Mouse (Mus musculus): ENCODE measurements around the gene Gap43.
"Not testable (repeated sequence)": the region's sequence is repeated elsewhere in the genome, so short reads cannot be mapped to it uniquely, and the experiment has no call there.

The Gap43 gene

GRCm38 (mm10) chr16:42291572-42291971 lies 48.9 kb downstream of the Gap43 start:
- no peak for DNase-seq

GRCm38 (mm10) chr16:42284005-42284404 lies 56.4 kb downstream of the Gap43 start:
- DNase-seq, result no peak

DNA sequence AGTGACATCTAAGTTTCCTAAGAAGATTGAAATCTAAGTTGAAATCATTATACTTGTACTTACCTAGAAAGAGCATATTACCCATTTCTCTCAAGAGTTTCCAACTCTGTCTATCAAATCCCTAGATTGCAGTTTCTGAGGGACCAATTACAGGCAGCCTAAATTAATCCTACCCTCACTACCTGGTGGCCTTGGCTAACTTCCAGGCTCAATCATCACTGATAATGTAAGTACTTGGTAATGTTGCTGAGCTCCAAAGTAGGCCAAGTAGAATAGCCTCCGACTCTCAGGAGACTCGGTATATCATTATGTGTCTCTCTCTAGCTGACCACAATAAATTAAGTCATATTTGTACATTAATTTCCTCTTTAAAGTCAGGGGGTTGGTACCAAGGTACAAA lies 62.7 kb downstream of the Gap43 start:
- no peak for DNase-seq

GRCm38 (mm10) chr16:42277268-42277667 lies 63.2 kb downstream of the Gap43 start:
- no peak for DNase-seq

DNA sequence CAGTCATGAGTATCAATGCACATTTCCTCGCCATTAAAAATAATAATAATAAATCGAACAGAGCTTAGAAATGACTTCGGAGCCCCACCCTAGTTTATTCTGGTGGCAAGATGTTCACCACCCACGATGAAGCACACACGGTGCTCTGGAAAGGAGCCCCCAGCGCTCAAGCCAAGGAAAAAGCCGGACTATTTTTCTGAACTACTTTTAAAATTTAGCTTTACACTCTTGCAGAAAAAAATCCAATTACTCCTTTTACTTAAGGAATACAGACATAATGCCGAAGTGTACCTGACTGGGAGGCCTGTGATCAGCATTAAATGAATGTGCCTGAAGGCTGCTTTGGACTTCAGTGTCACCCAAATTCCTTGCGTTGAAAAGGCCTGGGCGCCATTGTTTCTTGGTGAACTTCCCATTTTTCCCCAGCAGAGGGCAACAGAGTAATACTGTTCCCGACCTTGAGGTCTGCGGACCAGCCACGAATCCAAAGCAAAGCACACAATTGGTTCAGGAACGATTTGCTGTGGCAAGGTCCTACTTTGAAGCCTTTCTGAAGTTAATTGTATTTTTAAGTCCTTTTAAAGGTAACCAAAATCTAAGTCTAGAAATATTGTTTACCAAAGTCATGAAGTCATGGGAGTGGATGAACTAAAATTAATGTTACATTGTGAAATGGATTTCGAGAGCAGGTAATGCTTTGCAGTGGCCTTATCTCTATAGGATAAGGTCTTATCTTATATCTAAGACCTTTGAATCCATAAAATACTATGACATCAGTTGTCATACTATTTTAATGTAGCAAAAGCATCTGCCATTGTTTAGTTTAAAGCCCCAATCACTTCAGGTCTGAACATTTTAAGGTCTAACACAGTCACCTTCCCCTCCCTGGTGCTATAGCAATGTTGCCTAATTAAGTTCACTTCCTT lies 64.0 kb downstream of the Gap43 start:
- peak; percentile 80 for DNase-seq

GRCm38 (mm10) chr16:42275518-42276215 lies 64.8 kb downstream of the Gap43 start:
- DNase-seq, result no peak

DNA sequence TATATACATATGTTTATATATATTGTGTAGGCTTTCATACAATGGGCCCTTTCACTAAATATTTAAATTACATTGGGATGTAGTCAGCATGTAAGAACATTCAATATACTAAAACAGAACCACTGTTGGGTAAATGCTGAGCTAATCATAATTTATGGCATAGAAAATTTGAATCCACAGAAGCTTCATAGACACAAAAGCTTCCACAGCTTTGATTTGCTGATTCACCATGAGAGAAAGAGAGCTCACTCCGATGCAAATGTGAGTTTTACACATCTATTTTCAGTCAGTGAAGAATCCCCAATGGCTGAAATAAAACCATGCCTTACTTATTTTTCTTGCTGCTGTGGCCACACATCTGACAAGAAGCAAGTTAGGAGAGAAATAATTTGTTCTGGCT lies 69.2 kb downstream of the Gap43 start:
- DNase-seq, result no peak

- no peak for DNase-seq
Observed at GRCm38 (mm10) chr16:42269587-42269967, 70.9 kb downstream of the Gap43 start.

DNA sequence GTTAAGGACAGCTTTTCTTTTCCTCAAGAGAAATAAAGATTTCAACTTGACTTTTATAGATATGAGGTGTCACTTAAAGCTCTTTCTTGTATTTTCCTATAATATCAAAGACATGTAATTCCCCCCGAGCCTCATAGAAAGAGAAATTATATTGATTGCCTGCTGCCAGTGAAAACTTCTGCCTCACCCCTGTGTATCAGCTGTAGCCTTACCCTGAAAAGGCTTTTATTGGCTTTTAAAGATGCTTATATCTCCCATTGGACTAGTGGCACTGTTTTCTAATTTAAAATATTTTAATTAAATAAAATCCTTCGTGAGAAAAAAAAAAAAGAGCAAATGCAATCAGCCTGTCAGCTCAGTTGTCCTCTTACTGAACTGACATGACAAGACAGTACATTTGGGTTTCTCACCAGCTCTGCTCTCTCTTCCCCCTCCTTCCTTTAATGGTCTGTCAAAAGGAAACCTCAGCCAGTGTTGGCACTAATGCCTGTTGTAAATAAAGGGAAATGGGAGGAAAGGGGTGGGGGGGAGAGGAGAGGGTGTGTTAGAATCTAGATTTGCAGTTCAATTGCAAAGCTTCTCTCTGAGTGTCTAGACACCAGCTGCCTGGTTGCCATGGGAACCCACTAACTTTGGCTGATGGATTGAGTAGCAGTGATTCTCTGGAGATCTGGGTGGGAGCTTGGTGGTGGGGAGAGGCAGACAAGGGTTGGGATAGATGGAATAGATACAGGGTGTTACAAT lies 71.4 kb downstream of the Gap43 start:
- peak; percentile 26 for DNase-seq

GRCm38 (mm10) chr16:42265185-42265584 lies 75.3 kb downstream of the Gap43 start:
- no peak for DNase-seq

- no peak for DNase-seq
Observed at GRCm38 (mm10) chr16:42262935-42263542, 77.4 kb downstream of the Gap43 start.

DNA sequence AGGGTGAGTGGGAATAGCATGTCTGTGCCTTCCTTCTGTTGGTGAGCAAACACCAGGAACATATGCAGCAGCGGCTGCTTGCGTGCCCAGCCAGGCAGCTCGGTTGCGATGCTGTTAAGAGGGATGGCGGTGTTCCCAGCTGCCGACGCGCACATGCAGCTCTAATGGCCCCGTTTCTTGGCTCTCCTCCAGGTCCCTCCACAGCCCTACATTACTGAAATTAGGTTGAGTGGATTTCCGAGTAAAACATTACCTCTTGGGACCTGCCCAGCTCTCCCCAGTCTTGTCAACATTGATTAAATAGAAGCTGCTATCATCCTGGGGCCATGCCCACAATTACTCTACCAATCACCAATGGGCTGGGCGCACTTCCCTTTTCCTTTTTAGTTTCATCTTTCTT lies 84.8 kb downstream of the Gap43 start:
- no peak for DNase-seq

- DNase-seq, result no peak
Observed at GRCm38 (mm10) chr16:42255222-42255621, 85.2 kb downstream of the Gap43 start.

GRCm38 (mm10) chr16:42252252-42252651 lies 88.2 kb downstream of the Gap43 start:
- no peak for DNase-seq

DNA sequence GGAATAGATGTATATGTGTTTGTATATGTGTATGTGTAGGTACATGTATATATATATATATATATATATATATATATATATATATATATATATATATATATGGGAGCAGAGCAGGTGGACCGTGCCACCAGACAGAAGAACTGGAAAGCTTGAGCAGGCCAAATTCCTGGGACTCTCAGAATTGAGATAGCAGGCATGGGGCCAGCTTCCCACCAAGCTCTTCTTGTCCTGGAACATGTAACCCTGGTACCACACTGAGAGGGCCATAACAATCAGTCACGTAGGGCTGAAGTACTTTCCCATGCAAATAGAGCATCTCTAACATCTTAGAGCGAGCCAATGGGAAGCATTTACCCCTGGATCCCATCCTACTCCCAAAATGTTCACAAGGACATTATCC lies 96.3 kb downstream of the Gap43 start:
- DNase-seq, result not testable (repeated sequence)

DNA sequence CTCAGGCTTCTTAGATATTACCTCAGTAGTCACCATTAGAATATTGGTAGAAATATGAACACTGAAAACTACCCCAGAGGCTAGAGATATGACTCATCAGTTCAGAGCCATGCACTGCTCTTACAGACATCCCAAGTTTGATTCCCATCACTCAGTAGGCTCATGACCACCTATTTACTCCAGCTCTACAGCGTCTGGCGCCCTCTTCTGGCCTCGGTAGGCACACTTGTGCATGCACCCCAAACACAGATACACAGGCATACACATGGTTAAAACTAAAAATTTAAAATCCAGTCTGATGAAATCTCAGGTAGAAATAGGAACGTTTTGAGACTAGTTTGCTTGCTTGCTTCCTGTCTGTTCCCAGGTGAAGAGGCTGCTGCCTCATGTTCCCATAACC lies 109.1 kb downstream of the Gap43 start:
- DNase-seq, result no peak
